Mouse (Mus musculus) embryonic facial prominence, embryonic 12.5 days (tissue): Measurements from ENCODE around the gene Rfng. TPM values are rescaled to one million over a fixed set of nuclear protein-coding genes. Genes with fewer than 3 reads are reported as not detected.
A peak's percentile ranks its signal among the peaks of the same experiment; 100 is the strongest.
"Not testable (repeated sequence)": the region's sequence is repeated elsewhere in the genome, so short reads cannot be mapped to it uniquely, and the experiment has no call there.

Experiments
- ATAC-seq: fragments of 200-750 bp; cut with Nextera tagmentation; 2 replicates; pipeline ENCODE4 v1.8.0; 2017; ENCODE audit not compliant: insufficient number of reproducible peaks, insufficient read depth, low FRiP score, low TSS enrichment
- H3K27ac ChIP-seq: fragments of 300-500 bp; sonication (generic); 2 replicates; pipeline ENCODE4 v1.5.1; 2016; ENCODE audit warnings: mild to moderate bottlenecking
- H3K27me3 ChIP-seq: fragments of 300-500 bp; sonication (generic); 2 replicates; pipeline ENCODE4 v1.6.1; 2016; ENCODE audit warnings: mild to moderate bottlenecking, moderate library complexity
- H3K36me3 ChIP-seq: fragments of 300-500 bp; sonication (generic); 2 replicates; pipeline ENCODE4 v1.6.1; 2016; ENCODE audit warnings: mild to moderate bottlenecking
- H3K4me1 ChIP-seq: fragments of 300-500 bp; sonication (generic); 2 replicates; pipeline ENCODE4 v1.6.1; 2016
- H3K4me2 ChIP-seq: fragments of 300-500 bp; sonication (generic); replicated peaks from 2 replicates; pipeline ENCODE4 v1.6.1; 2016; ENCODE audit warnings: mild to moderate bottlenecking, moderate library complexity
- H3K4me3 ChIP-seq: fragments of 300-500 bp; sonication (generic); 2 replicates; pipeline ENCODE4 v1.5.1; 2016; ENCODE audit warnings: mild to moderate bottlenecking
- H3K9ac ChIP-seq: fragments of 300-500 bp; sonication (generic); 2 replicates; pipeline ENCODE4 v1.6.1; 2016; ENCODE audit warnings: mild to moderate bottlenecking, moderate library complexity
- H3K9me3 ChIP-seq: fragments of 300-500 bp; sonication (generic); 2 replicates; pipeline ENCODE4 v1.6.1; 2016; ENCODE audit warnings: mild to moderate bottlenecking, moderate library complexity
- WGBS: fragments of 180-500 bp; shearing (Covaris S2); methylation state at CpG from one replicate; pipeline ENCODE4 v1.1.7; 2016; 5-methylcytosine and 5-hydroxymethylcytosine counted together
- polyA plus RNA-seq: library from polyadenylated mRNA; unstranded; fragments of >200 nt; fragmentation: Nextera tagmentation; extraction: Ambion mirVana; gene quantifications from 2 replicates; pipeline ENCODE4 v1.2.1, GENCODE M21; 2016

Rfng gene
- polyA plus RNA-seq, 1 experiment from 2014 or later: 47.0 TPM

DNA sequence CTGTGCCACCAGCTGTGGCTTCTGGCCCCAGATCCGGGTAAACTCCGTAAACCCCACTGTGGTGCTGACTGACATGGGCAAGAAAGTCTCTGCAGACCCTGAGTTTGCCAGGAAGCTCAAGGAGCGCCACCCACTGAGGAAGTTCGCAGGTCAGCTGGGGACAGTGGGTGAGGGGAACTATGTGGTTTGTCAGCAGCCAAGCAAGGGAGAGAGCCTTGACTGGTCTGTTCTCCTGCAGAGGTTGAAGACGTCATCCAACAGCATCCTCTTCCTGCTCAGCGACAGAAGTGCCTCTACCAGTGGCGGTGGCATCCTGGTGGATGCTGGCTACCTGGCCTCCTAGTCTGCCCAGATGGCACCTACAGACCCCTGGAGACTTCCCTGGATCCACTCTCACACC is 17.0 kb downstream of the Rfng start:
- ATAC-seq, H3K9me3 ChIP-seq, H3K27ac ChIP-seq, H3K4me1 ChIP-seq, H3K9ac ChIP-seq, H3K4me2 ChIP-seq, H3K4me3 ChIP-seq, H3K36me3 ChIP-seq: not testable (repeated sequence)
- 79% methylated on average over 3 of the region's 7 CpGs for WGBS
- peaks cover 16% of the 10 kb centered on the region for H3K27me3 ChIP-seq

DNA sequence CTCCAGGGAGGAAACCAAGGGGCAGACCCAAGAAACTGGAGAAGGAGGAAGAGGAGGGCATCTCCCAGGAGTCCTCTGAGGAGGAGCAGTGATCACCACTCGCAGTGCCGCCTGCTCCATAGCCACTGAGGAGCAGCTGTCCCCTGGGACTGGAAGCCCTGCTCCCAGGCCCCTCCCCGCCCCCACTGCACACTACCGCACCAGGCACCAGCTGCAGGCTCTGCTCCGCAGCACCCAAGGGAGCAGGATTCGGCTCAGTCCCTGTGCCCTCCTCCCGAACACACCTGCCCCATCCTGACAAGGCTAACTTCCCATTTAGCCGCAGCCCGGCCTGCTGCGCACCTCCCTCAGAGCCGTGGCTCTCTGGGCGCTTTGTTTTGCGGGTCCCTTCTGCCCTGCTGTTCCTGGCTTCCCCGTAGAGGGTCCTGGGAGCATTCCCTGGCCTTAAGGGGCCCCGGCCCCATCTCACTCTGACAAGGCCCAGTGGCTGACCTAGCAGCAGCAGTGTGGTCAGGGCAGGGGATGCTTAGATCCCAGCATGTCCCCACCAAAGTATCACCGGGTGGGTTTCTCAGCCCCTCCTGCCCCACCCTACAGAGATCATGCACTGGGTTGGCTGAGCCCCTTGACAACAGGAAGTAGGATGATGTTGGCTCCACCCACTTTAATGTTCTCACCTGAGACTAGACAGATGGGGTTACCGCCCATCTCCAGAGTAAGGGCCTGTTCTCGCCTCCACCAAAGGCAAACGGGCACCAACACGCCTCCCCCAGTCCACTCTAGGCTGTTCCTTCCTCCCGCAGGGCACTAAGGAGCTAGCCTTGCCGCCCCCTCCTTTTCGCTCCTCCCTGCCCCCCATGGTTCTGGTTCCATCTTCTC is 20.6 kb downstream of the Rfng start:
- Histone ChIP-seq H3K4me2 (peak overlapping the region; percentile 13; the same call in 1 of the 2 replicates), H3K9me3 (peaks cover 12% of the 10 kb centered on the region), H3K27me3 (peaks cover 20% of the 10 kb centered on the region)
- peak; percentile 62; the same call in 1 of the 2 replicates for ATAC-seq
- H3K36me3 ChIP-seq, H3K4me3 ChIP-seq, H3K9ac ChIP-seq, H3K27ac ChIP-seq, H3K4me1 ChIP-seq: not testable (repeated sequence)
- 5% methylated on average over 2 of the region's 23 CpGs for WGBS

DNA sequence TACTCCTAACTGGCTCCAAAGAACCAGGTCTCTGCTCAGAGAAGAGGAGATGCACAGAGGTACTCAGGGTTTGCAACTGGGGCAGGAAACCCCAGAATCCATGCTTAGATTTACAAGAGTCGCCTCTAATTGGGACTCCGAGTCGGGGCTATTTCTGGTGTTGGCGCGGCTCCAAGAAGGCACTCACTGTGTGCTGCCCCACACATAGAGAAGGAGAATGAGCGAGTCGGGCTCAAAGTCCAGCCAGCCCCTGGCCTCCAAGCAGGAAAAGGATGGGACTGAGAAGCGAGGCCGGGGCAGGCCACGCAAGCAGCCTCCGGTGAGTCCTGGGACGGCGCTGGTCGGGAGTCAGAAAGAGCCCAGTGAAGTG is 21.4 kb downstream of the Rfng start, which contains the start of gene Hmga1b:
Gene Hmga1b (plus strand): TSS at position 123 of the 370 bp plus-strand sequence.
- not testable (repeated sequence) for H3K4me3 ChIP-seq, H3K36me3 ChIP-seq, H3K9ac ChIP-seq, H3K4me1 ChIP-seq, ATAC-seq, H3K27ac ChIP-seq
- 19% methylated on average over 14 of the region's 14 CpGs for WGBS
- peaks cover 20% of the 10 kb centered on the region for H3K27me3 ChIP-seq
- H3K4me2 ChIP-seq: peak within 1 kb of the TSS; percentile 13; the same call in 1 of the 2 replicates
- H3K9me3 ChIP-seq: peaks cover 19% of the 10 kb centered on the region

DNA sequence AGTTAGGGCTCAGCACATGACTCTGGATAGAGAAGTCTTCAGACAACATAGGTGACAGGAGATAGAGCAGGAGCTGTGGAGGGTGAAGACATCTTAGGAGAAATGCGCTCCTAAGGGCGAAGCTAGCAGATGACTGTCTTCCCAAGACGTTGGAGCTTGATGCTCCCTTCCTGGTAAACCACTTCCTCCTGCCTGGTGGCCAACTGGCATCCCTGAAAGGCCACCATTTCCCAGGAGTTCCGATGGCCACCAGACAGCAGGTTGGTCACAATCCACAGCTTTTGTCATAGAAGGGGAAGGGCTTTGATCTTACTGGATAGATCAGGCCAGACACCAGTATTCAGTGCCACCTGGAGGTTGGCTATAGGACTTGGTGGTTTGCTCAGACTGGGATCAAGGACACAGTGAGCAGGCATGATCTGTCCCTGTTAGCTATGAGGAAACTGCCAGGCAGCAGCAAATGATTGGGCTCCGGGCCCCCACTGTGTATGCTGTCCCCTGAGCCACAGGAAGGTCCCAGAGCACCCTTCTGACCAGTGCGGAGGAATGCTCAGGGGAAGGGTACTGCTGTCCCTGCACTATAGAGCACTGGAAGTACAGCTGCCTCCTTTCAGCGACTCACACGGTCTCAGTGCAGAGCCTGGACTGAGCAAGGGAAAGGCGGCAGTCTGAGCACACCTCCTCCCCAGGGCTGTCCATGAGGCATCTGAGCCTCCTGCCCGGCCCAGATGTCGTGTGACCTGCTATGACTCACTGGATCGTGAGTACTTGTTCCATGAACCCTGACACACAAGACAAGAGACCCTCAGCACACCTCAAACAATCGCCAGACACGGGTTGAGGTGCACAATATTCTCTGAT is 22.0 kb downstream of the Rfng start:
- 69% methylated on average over 14 of the region's 14 CpGs for WGBS
- no peak overlapping the region for H3K27ac ChIP-seq
- peaks cover 19% of the 10 kb centered on the region for H3K9me3 ChIP-seq
- peaks cover 20% of the 10 kb centered on the region for H3K27me3 ChIP-seq
- no peak overlapping the region for H3K4me3 ChIP-seq
- no peak overlapping the region for H3K9ac ChIP-seq
- ATAC-seq: no peak
- no peaks in the 10 kb centered on the region for H3K36me3 ChIP-seq
- no peaks in the 10 kb centered on the region for H3K4me1 ChIP-seq
- no peak overlapping the region for H3K4me2 ChIP-seq

DNA sequence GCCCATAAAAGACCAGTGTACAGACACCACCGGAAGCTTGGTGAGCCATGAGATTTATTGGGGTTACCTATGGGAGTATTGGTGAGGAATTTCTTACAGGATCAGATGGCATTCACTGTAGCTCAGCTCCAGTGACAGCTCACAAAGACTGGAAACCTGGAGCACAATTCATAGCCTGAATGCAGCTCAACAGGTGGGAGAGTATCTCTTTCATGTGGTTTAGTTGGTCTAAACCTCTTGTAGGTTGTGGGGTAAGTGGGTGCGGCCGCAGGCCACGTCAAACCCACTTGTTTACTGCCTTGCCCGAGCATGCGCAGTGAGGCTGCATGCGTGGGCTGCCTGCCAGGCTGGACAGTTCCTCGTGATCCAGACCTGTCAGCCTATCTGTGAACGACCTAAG is 23.8 kb downstream of the Rfng start:
- Histone ChIP-seq H3K36me3 (no peaks in the 10 kb centered on the region), H3K4me1 (no peaks in the 10 kb centered on the region), H3K27ac (no peak overlapping the region), H3K27me3 (peaks cover 14% of the 10 kb centered on the region), H3K4me2 (no peak overlapping the region), H3K9ac (no peak overlapping the region), H3K9me3 (peaks cover 19% of the 10 kb centered on the region), H3K4me3 (no peak overlapping the region)
- ATAC-seq: no peak
- 91% methylated on average over 9 of the region's 9 CpGs for WGBS

DNA sequence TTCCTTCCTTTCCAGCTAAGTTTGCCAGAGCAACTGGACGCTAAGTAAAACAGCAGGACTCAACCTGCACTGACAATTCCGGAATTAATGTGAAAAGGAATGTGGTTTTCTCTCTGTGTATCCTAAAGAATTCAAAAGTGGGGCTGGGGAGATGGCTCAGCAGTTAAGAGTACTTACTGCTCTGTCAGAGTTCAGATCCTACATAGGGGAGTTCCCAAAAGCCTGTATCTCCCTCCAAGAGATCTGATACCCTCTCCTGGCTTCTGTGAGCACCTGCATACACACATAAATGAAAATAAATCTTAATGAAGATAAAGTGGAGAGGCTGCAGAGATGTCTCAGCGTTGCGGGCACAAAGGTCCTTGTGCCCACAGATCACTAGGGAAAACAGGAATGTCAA is 32.4 kb downstream of the Rfng start:
- no peaks in the 10 kb centered on the region for H3K4me1 ChIP-seq
- no peak overlapping the region for H3K27ac ChIP-seq
- H3K4me2 ChIP-seq: no peak overlapping the region
- WGBS: 72% methylated on average over 4 of the region's 4 CpGs
- H3K9ac ChIP-seq: no peak overlapping the region
- H3K4me3 ChIP-seq: no peak overlapping the region
- H3K36me3 ChIP-seq: no peaks in the 10 kb centered on the region
- ATAC-seq: no peak
- no peaks in the 10 kb centered on the region for H3K27me3 ChIP-seq
- H3K9me3 ChIP-seq: no peaks in the 10 kb centered on the region

DNA sequence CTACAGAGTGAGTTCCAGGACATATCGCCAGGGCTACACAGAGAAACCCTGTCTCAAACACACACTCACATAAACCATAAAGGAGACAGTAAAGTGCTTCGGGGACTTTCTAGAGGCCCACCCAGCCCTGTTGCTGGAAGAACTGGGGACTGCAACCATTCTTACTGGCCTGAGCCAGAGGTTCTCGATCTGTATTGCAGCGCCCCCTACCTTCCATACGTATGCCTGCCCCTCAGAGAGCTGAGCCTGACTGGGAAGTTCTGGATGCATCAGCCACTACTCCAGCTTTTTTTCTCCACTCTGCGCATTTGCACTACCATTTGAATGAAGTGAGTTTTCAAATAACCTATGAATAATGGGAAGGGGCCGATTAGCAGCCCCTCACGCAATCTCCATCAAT is 34.6 kb downstream of the Rfng start:
- Histone ChIP-seq H3K36me3 (no peaks in the 10 kb centered on the region), H3K9me3 (no peaks in the 10 kb centered on the region), H3K9ac (no peak overlapping the region), H3K4me2 (no peak overlapping the region), H3K4me3 (no peak overlapping the region), H3K27ac (no peak overlapping the region), H3K27me3 (no peaks in the 10 kb centered on the region), H3K4me1 (no peaks in the 10 kb centered on the region)
- WGBS: 59% methylated on average over 8 of the region's 8 CpGs
- no peak for ATAC-seq

DNA sequence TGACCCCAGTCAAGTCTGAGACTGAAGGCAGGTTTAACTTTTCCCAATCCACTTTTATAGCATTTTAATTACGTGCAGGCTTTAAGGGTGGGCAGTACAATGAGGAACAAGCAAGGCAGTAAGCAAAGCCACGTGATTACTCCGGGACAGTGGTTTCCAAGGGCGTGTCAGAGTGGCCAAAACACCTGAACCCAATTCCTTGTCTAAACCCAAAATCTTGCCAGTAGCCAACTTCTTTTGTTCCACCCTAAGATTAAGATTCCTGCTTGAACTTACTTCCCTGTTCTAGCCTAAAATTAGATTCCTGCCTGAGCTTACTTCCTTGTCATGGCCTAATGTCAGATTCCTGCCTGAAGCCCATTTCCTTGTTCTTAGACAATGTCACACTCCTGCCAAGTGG is 36.0 kb downstream of the Rfng start:
- no peaks in the 10 kb centered on the region for H3K9me3 ChIP-seq
- ATAC-seq: no peak
- WGBS: 74% methylated on average over 4 of the region's 4 CpGs

DNA sequence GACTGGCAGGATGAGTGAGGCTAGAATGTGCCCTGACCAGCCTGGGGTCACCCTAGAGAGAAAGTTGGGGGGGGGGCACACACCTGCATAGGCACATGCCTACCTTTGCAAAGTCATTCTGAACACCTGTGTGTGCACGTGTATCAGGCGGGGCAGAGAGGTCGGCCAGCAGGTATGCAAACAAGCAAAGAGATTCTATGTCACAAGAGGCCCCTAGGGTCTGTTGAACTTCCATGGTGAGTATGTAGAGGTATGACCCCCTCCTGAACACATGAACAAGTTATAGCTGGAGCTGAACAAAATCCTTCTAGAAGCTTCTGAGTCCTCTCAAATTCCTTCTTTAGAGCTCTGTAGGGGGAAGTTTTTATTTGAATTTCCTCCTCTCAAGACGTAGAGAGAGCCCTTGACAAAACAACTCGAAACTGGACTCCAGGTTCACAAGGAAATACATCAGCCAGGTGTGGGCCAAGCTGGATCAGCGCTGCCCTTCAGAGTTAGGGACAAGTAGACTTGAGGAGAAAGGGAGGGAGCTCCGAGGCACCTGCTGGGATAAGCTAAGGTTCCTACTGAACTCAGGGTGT is 39.8 kb downstream of the Rfng start:
- 63% methylated on average over 7 of the region's 7 CpGs for WGBS
- Histone ChIP-seq H3K4me3 (no peak overlapping the region), H3K4me1 (no peaks in the 10 kb centered on the region), H3K27me3 (no peaks in the 10 kb centered on the region), H3K9me3 (no peaks in the 10 kb centered on the region), H3K9ac (no peak overlapping the region), H3K36me3 (no peaks in the 10 kb centered on the region), H3K4me2 (no peak overlapping the region), H3K27ac (no peak overlapping the region)
- ATAC-seq: no peak

More for the DNA sequence above, 36.0 kb downstream of the Rfng start:
- H3K27me3 ChIP-seq: no peaks in the 10 kb centered on the region
- H3K9ac ChIP-seq: no peak overlapping the region
- no peak overlapping the region for H3K27ac ChIP-seq
- H3K4me1 ChIP-seq: no peaks in the 10 kb centered on the region
- no peak overlapping the region for H3K4me2 ChIP-seq
- no peaks in the 10 kb centered on the region for H3K36me3 ChIP-seq
- no peak overlapping the region for H3K4me3 ChIP-seq

DNA sequence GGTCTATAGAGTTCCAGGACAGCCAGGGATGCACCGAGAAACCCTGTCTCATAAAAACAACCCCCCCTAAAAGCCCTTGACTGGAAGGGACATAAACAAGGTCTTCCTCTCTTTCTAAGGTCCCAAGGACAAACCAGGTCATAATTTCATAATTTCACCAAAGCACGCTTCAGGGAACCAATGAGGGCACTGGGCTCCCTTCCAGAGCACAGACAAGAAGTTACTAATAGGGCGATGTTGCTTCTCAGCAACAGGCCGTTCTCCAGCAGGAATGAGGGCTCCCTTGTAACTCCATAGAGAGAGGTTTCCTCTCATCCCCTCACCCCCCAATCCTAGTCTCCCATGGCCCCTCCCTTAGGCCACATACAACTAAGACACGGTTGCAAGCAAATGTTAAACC is 43.0 kb downstream of the Rfng start:
- 89% methylated on average over 5 of the region's 5 CpGs for whole genome bisulfite sequencing
- no peak overlapping the region for H3K4me3 ChIP-seq
- no peaks in the 10 kb centered on the region for H3K36me3 ChIP-seq
- no peaks in the 10 kb centered on the region for H3K4me1 ChIP-seq
- H3K27ac ChIP-seq: no peak overlapping the region
- no peaks in the 10 kb centered on the region for H3K9me3 ChIP-seq
- ATAC-seq: no peak
- H3K9ac ChIP-seq: no peak overlapping the region
- H3K4me2 ChIP-seq: no peak overlapping the region
- H3K27me3 ChIP-seq: no peaks in the 10 kb centered on the region

DNA sequence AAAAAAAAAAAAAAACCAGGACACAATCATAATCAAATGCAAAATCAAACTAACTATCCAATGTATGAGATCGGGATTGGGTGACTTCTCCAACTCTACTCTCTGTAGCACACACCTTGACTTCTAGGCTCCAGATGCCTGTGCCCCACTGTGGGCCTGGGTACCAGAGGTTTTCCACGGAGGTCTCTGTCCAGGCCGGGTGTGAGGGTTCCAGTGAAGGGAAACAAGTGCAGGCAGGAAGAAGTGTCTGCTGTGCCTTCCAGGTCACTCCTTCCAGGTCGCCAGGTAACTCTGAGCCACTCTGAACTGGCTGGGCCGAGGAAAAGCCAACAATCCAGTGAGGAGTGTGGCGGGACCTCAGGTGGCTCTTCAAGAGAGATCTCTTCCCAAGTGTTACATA is 47.6 kb downstream of the Rfng start:
- Histone ChIP-seq H3K9ac (no peak overlapping the region), H3K27ac (no peak overlapping the region), H3K9me3 (no peaks in the 10 kb centered on the region), H3K27me3 (no peaks in the 10 kb centered on the region), H3K36me3 (no peaks in the 10 kb centered on the region), H3K4me1 (peaks cover 13% of the 10 kb centered on the region; the same call in 1 of the 2 replicates), H3K4me3 (no peak overlapping the region), H3K4me2 (no peak overlapping the region)
- 76% methylated on average over 6 of the region's 6 CpGs for WGBS
- ATAC-seq: no peak
